Mouse (Mus musculus) testis, adult 2 months (tissue): ENCODE measurements around the gene Ppp2r5b.

Experiments
- CTCF ChIP-seq: fragments of 200-500 bp; IDR thresholded peaks from 2 replicates; pipeline ENCODE4 v1.5.1; 2012; ENCODE audit warnings: low read depth, mild to moderate bottlenecking, inconsistent platforms, low read length, moderate library complexity; ENCODE audit not compliant: control insufficient read depth, insufficient read depth, insufficient replicate concordance
- POLR2A ChIP-seq: fragments of 200-500 bp; IDR thresholded peaks from 2 replicates; pipeline ENCODE4 v1.6.1; 2012; ENCODE audit warnings: low read depth, mild to moderate bottlenecking, inconsistent platforms, low read length, moderate library complexity; ENCODE audit not compliant: control insufficient read depth

GRCm38 (mm10) chr19:6236842-6237241 is 1.2 kb upstream of the Ppp2r5b start:
- TF ChIP-seq CTCF (no peak), POLR2A (no peak)
